Mouse (Mus musculus) lung, embryonic 16.5 days (tissue): ENCODE results near the gene Ercc1. TPM values are rescaled to one million over a fixed set of nuclear protein-coding genes. Genes with fewer than 3 reads are reported as not detected.

Experiments used
- ATAC-seq: fragments of 200-750 bp; cut with Nextera tagmentation; 2 replicates; pipeline ENCODE4 v1.8.0; 2017; ENCODE audit warnings: low read depth, mild to moderate bottlenecking, moderate library complexity
- H3K27ac ChIP-seq: fragments of 300-500 bp; sonication (generic); 2 replicates; pipeline ENCODE4 v1.5.1; 2014; ENCODE audit warnings: mild to moderate bottlenecking, control low read depth, low read length
- H3K27me3 ChIP-seq: fragments of 300-500 bp; sonication (generic); 2 replicates; pipeline ENCODE4 v1.6.1; 2014; ENCODE audit warnings: low read depth, low read length, mixed read lengths; ENCODE audit not compliant: control insufficient read depth, insufficient read depth
- H3K36me3 ChIP-seq: fragments of 300-500 bp; sonication (generic); 2 replicates; pipeline ENCODE4 v1.6.1; 2014; ENCODE audit warnings: low read length; ENCODE audit not compliant: control insufficient read depth, insufficient read depth
- H3K4me1 ChIP-seq: fragments of 300-500 bp; sonication (generic); replicated peaks from 2 replicates; pipeline ENCODE4 v1.6.1; 2014; ENCODE audit warnings: low read length, mixed read lengths; ENCODE audit not compliant: control insufficient read depth, insufficient read depth
- H3K4me2 ChIP-seq: fragments of 300-500 bp; sonication (generic); 2 replicates; pipeline ENCODE4 v1.6.1; 2014; ENCODE audit warnings: low read depth, low read length, control low read depth
- H3K4me3 ChIP-seq: fragments of 300-500 bp; sonication (generic); 2 replicates; pipeline ENCODE4 v1.5.1; 2014; ENCODE audit warnings: mild to moderate bottlenecking, low read length, control low read depth
- H3K9ac ChIP-seq: fragments of 300-500 bp; sonication (generic); 2 replicates; pipeline ENCODE4 v1.6.1; 2014; ENCODE audit warnings: low read length, control low read depth
- H3K9me3 ChIP-seq: fragments of 300-500 bp; sonication (generic); 2 replicates; pipeline ENCODE4 v1.6.1; 2016; ENCODE audit warnings: low read length; ENCODE audit not compliant: control insufficient read depth
- WGBS: fragments of 180-500 bp; shearing (Covaris S2); extraction: QIAGEN DNeasy Blood & Tissue Kit; methylation state at CpG from one replicate; pipeline ENCODE4 v1.1.7; 2014; 5-methylcytosine and 5-hydroxymethylcytosine counted together
- polyA plus RNA-seq: library from polyadenylated mRNA; unstranded; fragments of >200 nt; fragmentation: Nextera tagmentation; extraction: Ambion mirVana; gene quantifications from 2 replicates; pipeline ENCODE4 v1.2.1, GENCODE M21; 2015

Gene Ercc1
- polyA plus RNA-seq, 1 experiment from 2014 or later, result 79.9 TPM

DNA sequence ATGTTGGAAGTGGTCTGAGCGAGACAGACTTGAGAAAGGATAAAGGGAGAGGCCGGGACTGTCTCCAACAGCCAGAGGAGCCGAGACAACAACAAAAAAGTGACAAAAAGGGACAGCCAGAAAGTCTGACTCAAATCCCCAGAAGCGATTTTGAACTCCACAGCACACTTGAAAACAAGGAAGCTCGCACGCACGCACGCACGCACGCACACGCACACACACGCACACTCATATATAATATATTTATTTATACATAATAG lies 41.6 kb upstream of the Ercc1 start:
- H3K4me3 ChIP-seq, result no peak overlapping the region
- ATAC-seq, result no peak
- 72% methylated on average over 12 of the region's 12 CpGs for WGBS
- no peak overlapping the region for H3K9ac ChIP-seq
- peaks cover 27% of the 10 kb centered on the region for H3K4me1 ChIP-seq
- H3K9me3 ChIP-seq, result no peaks in the 10 kb centered on the region
- peaks cover 58% of the 10 kb centered on the region for H3K27me3 ChIP-seq
- H3K4me2 ChIP-seq, result no peak overlapping the region
- no peak overlapping the region for H3K27ac ChIP-seq
- no peaks in the 10 kb centered on the region for H3K36me3 ChIP-seq

- ATAC-seq, result 0 out of 2 replicates have a peak, but pooled peaks have one; percentile 12
- WGBS, result under 1% methylated on average over 16 of the region's 16 CpGs
- H3K9ac ChIP-seq, result peak overlapping the region; percentile 54
- H3K4me1 ChIP-seq, result peaks cover 27% of the 10 kb centered on the region
- peak overlapping the region; percentile 59 for H3K4me2 ChIP-seq
- H3K27me3 ChIP-seq, result peaks cover 58% of the 10 kb centered on the region
- no peak overlapping the region for H3K27ac ChIP-seq
- H3K36me3 ChIP-seq, result no peaks in the 10 kb centered on the region
- H3K4me3 ChIP-seq, result peak overlapping the region; percentile 20; the same call in 1 of the 2 replicates
- H3K9me3 ChIP-seq, result no peaks in the 10 kb centered on the region
Measured at GRCm38 (mm10) chr7:19303770-19304169, 40.8 kb upstream of the Ercc1 start.

DNA sequence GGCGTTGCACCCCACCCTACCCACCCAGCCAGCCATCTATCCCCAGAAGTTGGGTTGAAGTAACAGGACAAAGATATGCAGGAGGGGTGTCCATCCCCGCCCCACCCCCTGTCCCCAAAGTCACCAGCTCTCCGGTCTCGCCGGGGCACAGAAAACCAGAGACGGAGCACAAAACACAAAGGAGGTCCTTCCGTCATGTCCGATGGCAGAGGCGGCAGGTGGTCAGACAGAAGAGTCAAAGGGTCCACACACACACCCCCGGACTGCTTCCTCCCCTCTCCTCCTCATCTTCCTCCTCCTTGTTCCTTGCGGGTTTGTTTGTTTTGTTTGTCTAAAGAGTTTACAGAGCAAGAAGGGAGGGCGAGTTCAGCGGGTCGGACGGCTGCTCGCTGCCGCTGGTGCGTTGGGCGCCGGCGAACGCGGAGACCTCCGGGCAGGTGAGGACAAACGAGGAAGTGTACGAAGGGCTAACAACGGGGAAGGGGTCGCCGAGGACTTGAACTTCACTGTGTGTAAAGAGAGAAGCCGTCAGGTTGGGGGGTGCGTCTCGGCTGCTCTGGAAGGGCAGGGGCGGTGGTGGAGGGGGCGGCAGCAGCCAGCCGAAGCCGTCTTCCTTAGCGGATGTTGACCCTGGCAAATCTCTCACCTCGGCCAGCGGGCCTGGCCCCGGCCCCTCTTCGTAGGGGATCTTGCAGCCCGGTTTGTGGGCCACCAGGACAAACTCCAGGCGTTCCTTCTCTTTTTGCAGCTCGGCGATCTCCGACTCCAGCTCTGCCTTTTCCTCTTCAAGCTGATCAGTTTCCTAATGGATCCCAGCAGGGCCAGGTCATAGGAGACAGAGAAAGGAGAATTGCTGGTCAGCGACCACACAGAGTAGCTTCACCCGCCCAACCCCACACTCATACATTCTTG lies 39.8 kb upstream of the Ercc1 start:
- no peak for ATAC-seq
- peak overlapping the region; percentile 59 for H3K4me2 ChIP-seq
- H3K27ac ChIP-seq, result no peak overlapping the region
- 2% methylated on average over 48 of the region's 48 CpGs for WGBS
- peak overlapping the region; percentile 46 for H3K4me3 ChIP-seq
- peaks cover 33% of the 10 kb centered on the region for H3K4me1 ChIP-seq
- no peaks in the 10 kb centered on the region for H3K9me3 ChIP-seq
- peak overlapping the region; percentile 55; the same call in 1 of the 2 replicates for H3K9ac ChIP-seq
- peaks cover 58% of the 10 kb centered on the region for H3K27me3 ChIP-seq
- H3K36me3 ChIP-seq, result no peaks in the 10 kb centered on the region

DNA sequence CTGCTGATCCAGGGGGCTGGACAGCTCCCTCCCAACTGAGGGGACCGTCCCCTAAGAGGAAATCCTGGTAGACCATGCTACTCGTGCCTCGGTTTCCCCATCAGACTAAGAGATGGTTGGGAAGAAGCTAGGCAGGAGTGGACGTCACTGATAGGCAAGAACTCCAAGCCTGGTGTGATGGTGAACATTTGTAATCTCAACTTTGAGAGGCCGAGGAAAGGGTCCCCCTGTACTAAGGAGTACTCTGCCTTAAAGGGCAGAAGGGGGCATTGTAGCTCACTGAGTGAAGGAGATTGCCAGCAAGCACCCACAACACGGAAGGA lies 39.2 kb upstream of the Ercc1 start:
- Histone ChIP-seq H3K36me3 (no peaks in the 10 kb centered on the region), H3K4me2 (no peak overlapping the region; the same call in 1 of the 2 replicates), H3K4me3 (no peak overlapping the region), H3K9ac (no peak overlapping the region; the same call in 1 of the 2 replicates), H3K4me1 (peaks cover 34% of the 10 kb centered on the region), H3K9me3 (no peaks in the 10 kb centered on the region), H3K27me3 (peaks cover 58% of the 10 kb centered on the region), H3K27ac (no peak overlapping the region)
- no peak for ATAC-seq
- 7% methylated on average over 6 of the region's 6 CpGs for WGBS

DNA sequence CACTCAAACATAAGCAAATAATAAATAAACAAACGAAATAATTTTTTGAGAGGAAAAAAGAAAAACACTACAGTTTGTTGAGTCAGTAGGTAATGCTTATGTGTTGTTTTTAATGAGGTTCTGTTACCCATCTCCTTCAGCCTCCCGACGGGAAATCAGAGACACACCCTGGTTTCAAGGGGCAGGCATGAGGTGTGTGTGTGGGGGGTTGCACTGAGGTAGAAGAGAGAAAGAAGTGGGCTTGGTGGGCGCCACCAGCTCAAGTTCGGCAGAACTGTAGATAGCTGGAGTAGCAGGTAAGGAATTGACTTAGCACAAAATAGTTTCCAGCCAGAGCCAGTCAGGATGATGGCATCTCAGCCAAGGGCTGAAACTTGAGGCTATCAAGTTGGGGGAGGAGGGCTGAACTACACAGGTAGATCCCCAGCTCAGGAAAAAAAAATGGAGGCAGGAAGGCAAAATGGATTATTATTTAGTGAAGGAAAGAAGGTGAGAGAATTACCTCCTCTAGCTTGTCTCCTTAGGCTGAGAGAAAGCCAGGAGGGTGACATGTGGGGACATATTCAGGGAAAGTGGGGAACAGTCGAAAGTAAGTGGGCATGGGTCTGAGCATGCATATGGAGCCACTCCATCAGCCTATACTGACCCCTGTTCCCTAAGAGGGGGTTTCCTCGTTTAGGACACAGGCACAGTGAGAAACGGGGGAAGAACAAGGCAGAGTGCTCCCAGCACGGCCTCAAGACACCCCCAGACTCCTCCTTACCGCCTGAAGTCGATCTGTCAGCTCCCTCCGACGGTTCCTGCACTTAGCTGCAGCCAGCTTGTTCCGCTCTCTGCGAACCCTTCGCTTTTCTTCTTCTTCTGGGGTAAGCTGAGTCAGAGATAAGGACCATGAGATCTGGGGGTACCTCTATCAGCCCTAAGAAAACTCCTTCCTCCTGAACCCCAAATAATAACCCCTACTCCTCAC lies 38.5 kb upstream of the Ercc1 start:
- Histone ChIP-seq H3K9me3 (no peaks in the 10 kb centered on the region), H3K4me1 (peaks cover 37% of the 10 kb centered on the region), H3K27ac (no peak overlapping the region), H3K27me3 (peaks cover 58% of the 10 kb centered on the region), H3K4me2 (no peak overlapping the region), H3K9ac (no peak overlapping the region), H3K36me3 (no peaks in the 10 kb centered on the region), H3K4me3 (no peak overlapping the region)
- 43% methylated on average over 16 of the region's 16 CpGs for WGBS
- no peak for ATAC-seq

GRCm38 (mm10) chr7:19306819-19307738 lies 37.5 kb upstream of the Ercc1 start:
- Histone ChIP-seq H3K9ac (no peak overlapping the region), H3K4me3 (no peak overlapping the region), H3K4me1 (peaks cover 30% of the 10 kb centered on the region), H3K36me3 (no peaks in the 10 kb centered on the region), H3K27ac (no peak overlapping the region), H3K4me2 (no peak overlapping the region; the same call in 1 of the 2 replicates), H3K27me3 (peaks cover 51% of the 10 kb centered on the region), H3K9me3 (no peaks in the 10 kb centered on the region)
- WGBS, result 66% methylated on average over 25 of the region's 25 CpGs
- ATAC-seq, result no peak

- 2% methylated on average over 18 of the region's 18 CpGs for WGBS
Measured at GRCm38 (mm10) chr7:19307739-19308453, 36.7 kb upstream of the Ercc1 start.

More at GRCm38 (mm10) chr7:19307739-19308453, 36.7 kb upstream of the Ercc1 start:
- Histone ChIP-seq H3K27ac (peak overlapping the region; percentile 62), H3K36me3 (no peaks in the 10 kb centered on the region), H3K4me3 (peak overlapping the region; percentile 65), H3K4me2 (peak overlapping the region; percentile 100), H3K27me3 (peaks cover 44% of the 10 kb centered on the region), H3K9ac (peak overlapping the region; percentile 61), H3K9me3 (no peaks in the 10 kb centered on the region), H3K4me1 (peaks cover 30% of the 10 kb centered on the region)
- peak; percentile 63 for ATAC-seq
